Mouse (Mus musculus) gastrocnemius, adult 8-10 months (tissue): ENCODE results near the gene Lce1k. TPM values are rescaled to one million over a fixed set of nuclear protein-coding genes. Genes with fewer than 3 reads are reported as not detected.
"Not testable (repeated sequence)": the region's sequence is repeated elsewhere in the genome, so short reads cannot be mapped to it uniquely, and the experiment has no call there.

ENCODE experiments used
- DNase-seq, 2 experiments: peaks; one replicate each; pipeline ENCODE4 v3.0.0; 2022; ENCODE audit warnings: low spot score in 2 of 2
- total RNA-seq, 4 experiments: library from RNA; stranded (reverse); gene quantifications; 2 replicates each; pipeline ENCODE4 v1.2.4; 2022

Lce1k gene
- not detected for total RNA-seq

DNA sequence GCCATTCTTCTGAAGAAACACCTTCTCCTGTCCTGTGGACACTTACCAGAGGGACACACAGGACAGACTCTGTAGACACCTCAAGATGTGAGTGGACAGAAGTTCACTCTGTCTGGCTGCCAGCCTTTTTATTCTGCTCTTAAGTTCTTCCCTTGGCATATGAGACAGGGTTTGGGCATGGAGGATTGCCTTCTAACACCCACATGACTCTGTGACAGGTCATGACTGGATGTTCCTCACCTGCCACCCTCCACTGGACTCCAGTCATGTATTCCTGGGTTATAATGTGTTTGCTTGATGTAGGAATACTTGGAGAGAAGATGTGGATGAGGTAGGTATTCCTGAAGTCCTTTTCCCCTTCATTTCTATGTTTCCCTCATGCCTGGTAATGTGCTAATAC is at the start of gene Lce1k:
TSS of gene Lce1k (minus strand) at position 101 of the 400 bp plus-strand sequence.
- no peak for DNase-seq

DNA sequence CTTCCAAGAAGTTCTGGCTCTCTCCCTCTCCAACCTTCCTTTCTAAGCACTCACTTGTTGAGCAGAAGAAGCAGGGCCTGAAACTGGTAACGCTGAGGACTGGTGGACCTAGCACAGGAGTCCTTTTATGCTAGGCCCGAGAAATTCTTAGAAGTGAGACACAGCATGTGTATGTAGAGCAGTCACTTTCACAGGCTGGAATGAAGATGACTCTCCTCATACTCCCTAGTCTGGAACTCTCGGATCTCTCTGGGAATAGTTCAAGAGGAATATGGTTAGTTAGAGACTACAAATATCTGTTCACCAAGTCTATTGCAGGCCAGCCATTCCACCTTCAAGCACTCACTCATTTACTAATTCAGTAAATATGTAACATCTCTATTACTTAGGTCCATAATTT is 43.5 kb upstream of the Lce1k start, which contains the start of gene Lce1l:
TSS of gene Lce1l (minus strand) at position 101 of the 400 bp plus-strand sequence.
- no peak for DNase-seq

DNA sequence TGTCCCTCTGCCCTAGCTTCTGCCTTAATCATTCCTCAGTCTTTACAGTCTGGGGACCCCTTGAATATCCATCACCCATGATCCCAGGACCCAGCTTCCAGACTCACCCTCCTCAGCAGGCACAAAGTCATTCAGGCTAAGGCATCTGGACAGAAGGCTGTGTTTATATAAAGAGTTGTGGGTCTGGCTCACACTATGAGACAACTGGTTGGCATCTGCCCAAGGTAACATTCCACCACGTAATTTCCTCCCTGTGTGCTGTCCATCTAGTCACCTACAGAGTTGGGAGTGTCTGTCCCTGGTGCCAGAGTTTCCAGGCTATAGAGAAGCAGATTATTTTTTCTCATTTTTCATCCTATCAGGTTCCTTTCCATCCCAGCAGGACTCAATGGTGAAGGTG is 19.4 kb upstream of the Lce1k start, which contains the start of gene Kprp:
TSS of gene Kprp (minus strand) at position 140 of the 400 bp plus-strand sequence.
- no peak for DNase-seq

DNA sequence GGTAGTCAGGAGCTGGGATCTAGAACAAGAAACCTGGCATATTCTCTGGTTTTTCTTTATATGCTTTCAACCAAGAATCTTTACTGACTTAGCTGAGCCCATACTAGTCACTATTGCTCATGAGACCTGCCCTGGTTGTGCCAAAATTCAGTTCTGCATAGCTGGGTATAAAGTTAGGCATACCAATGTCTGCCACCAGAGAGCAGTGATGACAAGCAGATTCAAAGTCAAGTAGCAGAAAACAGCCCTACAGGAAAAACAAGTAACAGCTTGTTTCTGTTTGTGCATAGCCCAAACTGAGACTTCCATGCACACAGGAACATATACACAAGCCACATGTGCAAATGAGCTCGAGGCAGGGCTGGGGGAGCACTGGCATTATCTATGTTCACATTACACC is 18.1 kb upstream of the Lce1k start:
- DNase-seq = no peak

DNA sequence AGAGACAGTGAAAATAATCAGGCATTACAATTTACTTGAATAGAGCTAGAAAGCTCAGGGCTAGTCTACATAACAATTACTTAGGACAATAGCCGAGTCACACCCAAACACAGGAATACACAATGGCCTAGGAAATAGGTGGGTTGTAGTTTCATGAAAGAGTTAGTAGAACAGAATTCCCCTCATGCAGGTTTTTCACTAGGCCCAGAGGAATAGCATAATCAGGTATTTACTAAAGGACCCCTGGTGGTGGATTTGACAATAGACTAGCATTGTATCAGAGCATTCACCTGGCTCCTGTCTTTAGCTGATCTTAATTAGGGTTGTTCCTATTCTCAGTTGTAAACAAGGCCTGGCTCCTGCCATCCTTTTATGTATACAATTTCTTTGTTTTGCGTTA is 8.3 kb upstream of the Lce1k start:
- not testable (repeated sequence) for DNase-seq

DNA sequence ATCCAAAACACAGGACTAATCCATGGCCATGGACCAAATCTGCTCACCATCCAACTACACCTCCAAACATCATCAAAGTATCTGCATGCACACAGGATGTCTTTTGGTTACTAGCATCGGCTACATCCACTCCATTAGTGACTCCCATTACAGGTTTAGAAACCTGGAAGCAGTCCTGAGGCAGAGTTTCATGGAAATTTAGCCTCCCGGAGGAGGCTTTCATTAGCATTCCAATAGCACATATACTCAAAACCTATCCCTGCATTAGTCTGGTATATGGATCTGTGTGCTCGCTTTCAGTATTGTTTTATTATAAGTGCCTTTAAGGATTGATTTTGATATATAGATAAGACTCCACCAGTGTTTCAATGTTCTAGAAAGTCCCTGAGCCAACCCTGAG is 7.9 kb upstream of the Lce1k start:
- DNase-seq = no peak

DNA sequence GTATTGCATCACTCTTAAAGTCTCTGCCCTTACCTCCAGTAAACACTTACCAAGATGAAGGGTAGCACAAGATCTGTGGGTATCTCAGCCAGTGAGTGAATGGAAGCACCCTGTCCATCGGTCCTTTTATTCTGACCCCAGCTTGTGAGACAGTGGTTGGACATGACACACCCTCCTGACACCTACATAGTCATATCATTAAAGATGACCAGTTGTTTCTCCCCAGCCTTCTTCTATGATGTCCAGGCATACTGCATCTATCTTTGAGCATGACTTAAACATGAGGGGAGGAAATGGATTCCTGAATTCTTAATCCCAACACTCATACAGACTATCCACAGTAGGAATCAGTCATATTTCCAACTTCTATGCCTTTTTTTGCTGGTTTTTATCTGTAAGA is 17.3 kb downstream of the Lce1k start, which contains the start of gene Lce1j:
TSS of gene Lce1j (minus strand) at position 101 of the 400 bp plus-strand sequence.
- no peak for DNase-seq

DNA sequence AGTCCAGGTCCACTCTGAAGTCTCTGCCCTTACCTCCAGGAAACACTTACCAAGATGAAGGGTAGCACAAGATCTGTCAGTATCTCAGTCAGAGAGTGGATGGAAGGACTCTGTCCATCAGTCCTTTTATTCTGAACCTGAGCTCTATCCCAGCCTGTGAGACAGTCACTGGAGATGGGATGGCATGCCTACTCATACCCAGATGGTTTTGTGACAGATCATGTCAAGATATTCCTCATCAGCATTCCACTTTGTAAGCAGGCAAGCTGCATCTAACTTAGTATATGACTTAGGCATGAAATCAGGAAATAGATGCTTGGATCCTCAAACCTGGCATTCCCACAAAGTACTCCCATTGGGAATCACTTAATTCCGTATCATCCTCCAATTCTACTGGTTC is 28.9 kb downstream of the Lce1k start, which contains the start of gene Lce1i:
TSS of gene Lce1i (minus strand) at position 101 of the 400 bp plus-strand sequence.
- DNase-seq = no peak

DNA sequence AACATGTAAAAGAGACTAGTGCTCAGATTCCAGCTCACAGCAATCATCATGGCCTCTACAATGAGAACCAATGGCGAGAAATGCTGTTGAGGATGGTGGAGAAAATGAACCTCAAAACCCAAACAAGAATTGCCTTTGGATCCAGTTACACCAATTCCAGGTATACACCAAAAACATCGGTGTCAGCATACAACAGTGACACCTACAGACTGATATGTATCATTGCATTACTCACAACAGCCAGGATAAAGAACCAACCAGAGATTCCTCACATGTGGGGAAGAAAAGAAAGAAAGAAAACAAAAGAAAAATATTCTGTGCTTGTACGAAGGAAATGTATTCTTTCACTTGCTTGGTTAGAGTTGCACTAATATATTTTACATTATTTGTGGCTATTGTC is 36.1 kb downstream of the Lce1k start:
- DNase-seq = no peak

DNA sequence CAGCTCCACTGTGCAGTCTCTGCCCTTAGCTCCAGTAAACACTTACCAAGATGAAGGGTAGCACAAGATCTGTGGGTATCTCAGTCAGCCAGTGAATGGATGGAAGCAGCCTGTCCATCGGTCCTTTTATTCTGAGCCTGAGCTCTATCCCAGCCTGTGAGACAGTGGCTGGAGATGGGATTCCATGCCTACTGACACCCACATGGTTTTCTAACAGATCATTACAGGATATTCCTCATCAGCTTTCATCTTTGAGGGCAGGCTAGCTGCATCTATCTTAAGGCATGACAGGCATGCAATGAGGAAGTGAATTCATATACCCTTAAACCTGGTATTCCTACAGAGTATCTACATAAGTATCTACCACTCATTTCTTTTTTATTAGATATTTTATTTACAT is 42.7 kb downstream of the Lce1k start, which contains the start of gene Lce1h:
TSS of gene Lce1h (minus strand) at position 101 of the 400 bp plus-strand sequence.
- DNase-seq = no peak

Other genes with a start within 250 kb of the Lce1k start
- not detected for gene Ivl, start 234.2 kb downstream of the Lce1k start, total RNA-seq
- not detected for gene Smcp, start 218.9 kb downstream of the Lce1k start, total RNA-seq
- not detected for gene 2210017I01Rik, start 200.4 kb downstream of the Lce1k start, total RNA-seq
- not detected for gene Lce6a, start 186.2 kb downstream of the Lce1k start, total RNA-seq
- not detected for gene Lce1a1, start 159.6 kb downstream of the Lce1k start, total RNA-seq
- gene Lce1b, start 151.0 kb downstream of the Lce1k start, total RNA-seq = not detected
- not detected for gene Lce1a2, start 137.6 kb downstream of the Lce1k start, total RNA-seq
- gene Lce1c, start 128.6 kb downstream of the Lce1k start, total RNA-seq = not detected
- gene Lce1d, start 120.7 kb downstream of the Lce1k start, total RNA-seq = not detected
- not detected for gene Lce1e, start 98.8 kb downstream of the Lce1k start, total RNA-seq
- gene Lce1f, start 87.5 kb downstream of the Lce1k start, total RNA-seq = not detected
- not detected for gene Gm38119, start 68.8 kb downstream of the Lce1k start, total RNA-seq
- gene Lce1g, start 55.6 kb downstream of the Lce1k start, total RNA-seq = not detected
- not detected for gene Lce1h, start 42.8 kb downstream of the Lce1k start, total RNA-seq
- gene Lce1i, start 29.0 kb downstream of the Lce1k start, total RNA-seq = not detected
- gene Lce1j, start 17.4 kb downstream of the Lce1k start, total RNA-seq = not detected
- not detected for gene Kprp, start 19.4 kb upstream of the Lce1k start, total RNA-seq
- not detected for gene Lce1l, start 43.4 kb upstream of the Lce1k start, total RNA-seq
- not detected for gene 2310050C09Rik, start 62.3 kb upstream of the Lce1k start, total RNA-seq
- gene Lce3a, start 118.3 kb upstream of the Lce1k start, total RNA-seq = not detected
- not detected for gene Lce3b, start 125.1 kb upstream of the Lce1k start, total RNA-seq
- gene Lce3c, start 136.6 kb upstream of the Lce1k start, total RNA-seq = not detected
- gene Lce3d, start 149.5 kb upstream of the Lce1k start, total RNA-seq = not detected
- not detected for gene Lce3e, start 159.2 kb upstream of the Lce1k start, total RNA-seq
- not detected for gene Lce3f, start 184.3 kb upstream of the Lce1k start, total RNA-seq
- not detected for gene Crct1, start 207.8 kb upstream of the Lce1k start, total RNA-seq
- not detected for gene Lce1m, start 211.2 kb upstream of the Lce1k start, total RNA-seq